In genomic region chr13:96971861-96972282, GRCm38 (mm10) we compare ENCODE assay signal across 11 mouse cellular contexts. TPM values are rescaled to one million over a fixed set of nuclear protein-coding genes. Genes with fewer than 3 reads are reported as not detected.
DNase-seq lines count a peak whose midpoint lies in the region; ATAC-seq lines count a peak whose summit lies in the region.
"Had no signal": no experiment of that assay in that cellular context is flagged by ENCODE, and none has a peak within 500 bp of the region (broad histone marks: within the 10 kb centered on the region; RNA-seq: fewer than 3 reads in every experiment).

No protein-coding gene starts in this region.

- intact Hi-C loops in heart, postnatal 10 days (cut with DNase I), result no loop called here

- no peak overlapping the region for H3K4me3 ChIP-seq in heart, embryonic 16.5 days (ENCODE audit: low read length)
- no peak overlapping the region for H3K4me3 ChIP-seq in intestine, embryonic 16.5 days (ENCODE audit: low read length)
- H3K4me3 ChIP-seq in midbrain, embryonic 14.5 days (replicated peaks; ENCODE audit: low read depth, low read length), result no peak overlapping the region
- H3K4me3 ChIP-seq: embryonic facial prominence, embryonic 15.5 days had no signal

- ATAC-seq in heart, embryonic 16.5 days (replicated peaks; ENCODE audit: extremely low read depth, insufficient read depth, low FRiP score), result peak; percentile 63; the same call in 1 of the 2 replicates
- ATAC-seq in intestine, embryonic 16.5 days, result peak; percentile 81
- peak; percentile 34; the same call in 1 of the 2 replicates for ATAC-seq in midbrain, embryonic 14.5 days (ENCODE audit: low FRiP score, low TSS enrichment)

- no peak for DNase-seq in heart, postnatal 10 days
- peak; percentile 49 for DNase-seq in c-Kit-negative CD71-positive TER-119-positive erythroid progenitor cells, embryonic 14.5 days (ENCODE audit: low read depth, low spot score)
- DNase-seq in midbrain, embryonic 14.5 days, result peak; percentile 58
- DNase-seq in adrenal gland, adult (ENCODE audit: inconsistent age in 2 of 2, low spot score in 1 of 2), result no peak
- no peak for DNase-seq in lung, postnatal 25 days (ENCODE audit: low spot score)
- DNase-seq: cerebellum, adult 9-11 months; lung, postnatal 10 days; thymus, adult 2 months had no signal

- 24% methylated on average over 9 of the region's 9 CpGs for WGBS in heart, embryonic 16.5 days
- WGBS in intestine, embryonic 16.5 days, result 41% methylated on average over 9 of the region's 9 CpGs
- 67% methylated on average over 9 of the region's 9 CpGs for WGBS in midbrain, embryonic 14.5 days

- H3K9me3 ChIP-seq in heart, embryonic 16.5 days (replicated peaks; ENCODE audit: control insufficient read depth, low read length), result no peaks in the 10 kb centered on the region
- no peaks in the 10 kb centered on the region for H3K9me3 ChIP-seq in intestine, embryonic 16.5 days (ENCODE audit: control insufficient read depth, low read length)
- H3K9me3 ChIP-seq in midbrain, embryonic 14.5 days (ENCODE audit: control insufficient read depth, low read length), result no peaks in the 10 kb centered on the region
- H3K9me3 ChIP-seq: embryonic facial prominence, embryonic 15.5 days had no signal

- peaks cover 9% of the 10 kb centered on the region for H3K4me1 ChIP-seq in heart, embryonic 16.5 days (ENCODE audit: control insufficient read depth, insufficient read depth, low read length)
- H3K4me1 ChIP-seq in intestine, embryonic 16.5 days (ENCODE audit: control insufficient read depth, insufficient read depth, low read length), result no peaks in the 10 kb centered on the region
- H3K4me1 ChIP-seq in midbrain, embryonic 14.5 days (ENCODE audit: control insufficient read depth, insufficient read depth, low read length), result no peaks in the 10 kb centered on the region
- H3K4me1 ChIP-seq: embryonic facial prominence, embryonic 15.5 days had no signal

- no peaks in the 10 kb centered on the region for H3K36me3 ChIP-seq in heart, embryonic 16.5 days (ENCODE audit: control insufficient read depth, insufficient read depth)
- no peaks in the 10 kb centered on the region for H3K36me3 ChIP-seq in intestine, embryonic 16.5 days (ENCODE audit: control insufficient read depth, insufficient read depth, low read length)
- H3K36me3 ChIP-seq in midbrain, embryonic 14.5 days (ENCODE audit: control insufficient read depth, insufficient read depth, low read length), result no peaks in the 10 kb centered on the region
- H3K36me3 ChIP-seq: embryonic facial prominence, embryonic 15.5 days had no signal

- no peak overlapping the region for H3K9ac ChIP-seq in heart, embryonic 16.5 days (ENCODE audit: low read length)
- H3K9ac ChIP-seq in intestine, embryonic 16.5 days (ENCODE audit: low read depth, low read length), result no peak overlapping the region
- no peak overlapping the region for H3K9ac ChIP-seq in midbrain, embryonic 14.5 days (replicated peaks; ENCODE audit: low read length)
- H3K9ac ChIP-seq: embryonic facial prominence, embryonic 15.5 days had no signal

- H3K27me3 ChIP-seq in heart, embryonic 16.5 days (ENCODE audit: control insufficient read depth, insufficient read depth, low read length), result no peaks in the 10 kb centered on the region
- no peaks in the 10 kb centered on the region for H3K27me3 ChIP-seq in intestine, embryonic 16.5 days (replicated peaks; ENCODE audit: control insufficient read depth, insufficient read depth, low read length)
- no peaks in the 10 kb centered on the region for H3K27me3 ChIP-seq in midbrain, embryonic 14.5 days (ENCODE audit: control insufficient read depth, insufficient read depth, low read length)
- H3K27me3 ChIP-seq: embryonic facial prominence, embryonic 15.5 days had no signal

- no peak overlapping the region for H3K27ac ChIP-seq in heart, embryonic 16.5 days (ENCODE audit: low read length)
- no peak overlapping the region for H3K27ac ChIP-seq in intestine, embryonic 16.5 days (ENCODE audit: low read length)
- H3K27ac ChIP-seq in midbrain, embryonic 14.5 days (replicated peaks; ENCODE audit: low read depth, low read length), result peak overlapping the region; percentile 45
- H3K27ac ChIP-seq: embryonic facial prominence, embryonic 15.5 days had no signal

- peak overlapping the region; percentile 11; the same call in 1 of the 2 replicates for H3K4me2 ChIP-seq in heart, embryonic 16.5 days (ENCODE audit: low read depth, low read length)
- H3K4me2 ChIP-seq in intestine, embryonic 16.5 days (ENCODE audit: low read depth, low read length), result no peak overlapping the region
- no peak overlapping the region for H3K4me2 ChIP-seq in midbrain, embryonic 14.5 days (ENCODE audit: low read length)
- H3K4me2 ChIP-seq: embryonic facial prominence, embryonic 15.5 days had no signal

RNA-seq across cellular contexts. Expression of gene Gcnt4, which starts 47.4 kb away (rescaled TPM):
- 0.29 and 0.41 TPM in 2 replicates for polyA plus RNA-seq in heart, embryonic 16.5 days (2015; fragmentation: Nextera tagmentation; extraction: Ambion mirVana)
- total RNA-seq in heart, postnatal 10 days (2021), result under 1 TPM; 0.30 to 0.36 TPM
- polyA plus RNA-seq in intestine, embryonic 16.5 days (2015; fragmentation: Nextera tagmentation; extraction: Ambion mirVana), result 5.9 and 9.1 TPM in 2 replicates
- polyA plus RNA-seq in midbrain, embryonic 14.5 days (2014; fragmentation: Nextera tagmentation; extraction: Ambion mirVana), result 0.07 and 0.14 TPM in 2 replicates

Comparison
In these comparisons a context has a peak if more than half of its experiments do, and no peak if none do; other contexts are left out.
1. DNase-seq: peak in c-Kit-negative CD71-positive TER-119-positive erythroid progenitor cells, embryonic 14.5 days (single experiment) and midbrain, embryonic 14.5 days (single experiment); none in heart, postnatal 10 days (0 of 2), adrenal gland, adult (0 of 2) and lung, postnatal 25 days (single experiment).
2. Peak in every context shown above with its lines, with median percentiles within 50 percentile points of each other: ATAC-seq.